Mouse (Mus musculus) spleen, adult 2 months (tissue): ENCODE data around the gene Ajap1.

Source experiments
- CTCF ChIP-seq: fragments of 200-500 bp; IDR thresholded peaks from 2 replicates; pipeline ENCODE4 v1.5.1; 2011; ENCODE audit warnings: mild to moderate bottlenecking, inconsistent platforms; ENCODE audit not compliant: insufficient read depth, insufficient read length, insufficient replicate concordance; ENCODE audit errors: extremely low read depth
- POLR2A ChIP-seq: fragments of 200-500 bp; IDR thresholded peaks from 2 replicates; pipeline ENCODE4 v1.6.1; 2011; ENCODE audit warnings: low read depth, low read length, inconsistent platforms

- TF ChIP-seq POLR2A, result no peak
- no peak for TF ChIP-seq CTCF
These were observed 37.3 kb upstream of the Ajap1 start for GRCm38 (mm10) chr4:153519888-153520287.
